Mouse (Mus musculus): ENCODE results near the gene Aif1l.

Aif1l gene

GRCm38 (mm10) chr2:32020229-32020628 lies 70.3 kb downstream of the Aif1l start:
- no peak for DNase-seq (ENCODE audit: low spot score)

Measured in adipocyte (in vitro differentiated cells).